Mouse (Mus musculus) limb, embryonic 14.5 days (tissue): ENCODE results near the gene 2810408A11Rik. TPM values are rescaled to one million over a fixed set of nuclear protein-coding genes. Genes with fewer than 3 reads are reported as not detected.

Experiments used
- ATAC-seq: fragments of 200-750 bp; cut with Nextera tagmentation; 2 replicates; pipeline ENCODE4 v1.8.0; 2017; ENCODE audit warnings: low read depth, moderate number of reproducible peaks, moderate TSS enrichment; ENCODE audit not compliant: low FRiP score
- DNase-seq: peaks from one replicate; pipeline ENCODE4 v3.0.0-alpha.2; 2015; ENCODE audit warnings: low spot score
- H3K27ac ChIP-seq: fragments of 300-500 bp; sonication (generic); replicated peaks from 2 replicates; pipeline ENCODE4 v1.5.1; 2014; ENCODE audit warnings: low read depth, mild to moderate bottlenecking, low read length, moderate library complexity, mixed read lengths
- H3K27me3 ChIP-seq: fragments of 300-500 bp; sonication (generic); 2 replicates; pipeline ENCODE4 v1.6.1; 2014; ENCODE audit warnings: low read length, mixed read lengths; ENCODE audit not compliant: control insufficient read depth, insufficient read depth
- H3K36me3 ChIP-seq: fragments of 300-500 bp; sonication (generic); 2 replicates; pipeline ENCODE4 v1.6.1; 2014; ENCODE audit warnings: mild to moderate bottlenecking, low read length, moderate library complexity, mixed read lengths; ENCODE audit not compliant: control insufficient read depth, insufficient read depth
- H3K4me1 ChIP-seq: fragments of 300-500 bp; sonication (generic); 2 replicates; pipeline ENCODE4 v1.6.1; 2014; ENCODE audit warnings: antibody characterized with exemption, low read length, mixed read lengths; ENCODE audit not compliant: control insufficient read depth, insufficient read depth
- H3K4me2 ChIP-seq: fragments of 300-500 bp; sonication (generic); replicated peaks from 2 replicates; pipeline ENCODE4 v1.6.1; 2014; ENCODE audit warnings: low read depth, mild to moderate bottlenecking, low read length, moderate library complexity; ENCODE audit not compliant: severe bottlenecking
- H3K4me3 ChIP-seq: fragments of 300-500 bp; sonication (generic); replicated peaks from 2 replicates; pipeline ENCODE4 v1.5.1; 2014; ENCODE audit warnings: low read length
- H3K9ac ChIP-seq: fragments of 300-500 bp; sonication (generic); 2 replicates; pipeline ENCODE4 v1.6.1; 2014; ENCODE audit warnings: mild to moderate bottlenecking, low read depth, low read length, moderate library complexity; ENCODE audit not compliant: severe bottlenecking
- H3K9me3 ChIP-seq: fragments of 300-500 bp; sonication (generic); 2 replicates; pipeline ENCODE4 v1.6.1; 2016; ENCODE audit warnings: low read length; ENCODE audit not compliant: control insufficient read depth
- POLR2A ChIP-seq: fragments of 200-500 bp; IDR thresholded peaks from 2 replicates; pipeline ENCODE4 v1.8.0; 2012; ENCODE audit warnings: inconsistent platforms, mild to moderate bottlenecking, moderate library complexity, borderline replicate concordance; ENCODE audit not compliant: insufficient read depth, insufficient read length; ENCODE audit errors: extremely low read depth
- WGBS: fragments of 180-500 bp; shearing (Covaris S2); extraction: QIAGEN DNeasy Blood & Tissue Kit; methylation state at CpG from one replicate; pipeline ENCODE4 v1.1.7; 2014; 5-methylcytosine and 5-hydroxymethylcytosine counted together
- polyA plus RNA-seq, 2 experiments: library from polyadenylated mRNA; depleted of rRNA in 1 of 2; stranded (reverse) in 1 of 2; unstranded in 1 of 2; fragments of >200 nt; fragmentation: Nextera tagmentation in 1 of 2; extraction: Ambion mirVana in 1 of 2; gene quantifications; 2 replicates each; pipeline versions ENCODE4 v1.2.1 to v1.2.3; 2012 to 2014

The 2810408A11Rik gene
- polyA plus RNA-seq, 2 experiments = 8.9 TPM

DNA sequence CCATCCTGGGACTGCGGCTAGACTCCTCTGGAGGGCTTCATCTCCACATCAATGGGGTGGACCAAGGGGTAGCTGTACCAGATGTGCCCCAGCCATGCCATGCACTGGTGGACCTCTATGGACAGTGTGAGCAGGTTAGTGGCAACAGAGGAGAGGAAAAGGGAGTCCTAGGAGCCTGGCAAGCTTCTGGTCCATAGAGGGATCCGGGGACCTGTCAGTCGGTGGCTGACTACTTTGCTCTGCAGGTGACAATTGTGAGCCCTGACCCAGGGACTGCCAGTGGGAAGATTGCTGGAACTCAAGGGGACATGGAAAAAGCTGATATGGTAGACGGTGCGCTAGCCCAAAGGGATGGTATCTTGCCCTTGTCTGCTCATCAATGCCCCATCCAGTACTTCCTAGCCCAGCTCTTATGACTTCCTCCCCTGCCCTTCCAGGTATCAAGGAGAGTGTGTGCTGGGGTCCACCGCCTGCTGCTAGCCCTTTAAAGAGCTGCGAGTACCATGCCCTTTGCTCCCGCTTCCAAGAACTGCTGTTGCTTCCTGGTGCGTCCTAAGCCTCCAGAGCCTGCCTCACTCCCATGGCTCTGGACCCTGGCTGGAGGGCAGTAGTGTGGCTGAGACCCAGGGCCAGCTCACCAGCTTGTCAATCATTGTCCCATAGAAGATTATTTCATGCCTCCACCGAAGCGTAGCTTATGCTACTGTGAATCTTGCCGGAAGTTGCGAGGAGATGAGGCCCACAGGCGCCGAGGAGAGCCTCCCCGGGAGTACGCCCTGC, 10.2 kb upstream of the 2810408A11Rik start:
- peaks cover 88% of the 10 kb centered on the region for H3K36me3 ChIP-seq
- no peak overlapping the region for H3K9ac ChIP-seq
- no peaks in the 10 kb centered on the region for H3K27me3 ChIP-seq
- no peak for TF ChIP-seq POLR2A
- DNase-seq (no peak), ATAC-seq (no peak)
- no peak overlapping the region for H3K4me3 ChIP-seq
- H3K27ac ChIP-seq = no peak overlapping the region
- peaks cover 13% of the 10 kb centered on the region for H3K4me1 ChIP-seq
- H3K9me3 ChIP-seq = no peaks in the 10 kb centered on the region
- WGBS = 93% methylated on average over 17 of the region's 17 CpGs
- H3K4me2 ChIP-seq = no peak overlapping the region

DNA sequence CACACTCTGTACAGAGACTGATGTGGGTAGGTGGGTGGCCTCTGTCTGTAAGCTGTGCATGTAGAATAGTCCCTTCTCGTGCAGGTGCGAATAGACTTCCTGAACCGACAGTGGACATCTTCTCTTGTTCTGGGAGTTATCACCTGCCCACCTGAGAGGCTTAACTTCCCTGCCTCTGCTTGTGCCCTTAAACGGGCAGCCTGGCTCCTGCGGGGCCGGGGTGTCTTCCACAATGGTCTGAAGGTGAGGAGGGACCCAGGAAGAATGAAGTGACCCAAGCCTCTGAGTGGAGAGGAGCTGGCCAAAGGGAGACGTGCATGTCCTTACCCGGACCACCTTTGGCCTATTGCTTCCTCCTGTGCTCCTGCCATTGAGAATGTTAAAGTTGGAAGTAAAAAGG, 9.4 kb upstream of the 2810408A11Rik start:
- ATAC-seq (no peak), DNase-seq (no peak)
- Histone ChIP-seq H3K4me3 (no peak overlapping the region), H3K9me3 (no peaks in the 10 kb centered on the region), H3K9ac (no peak overlapping the region), H3K4me1 (peaks cover 9% of the 10 kb centered on the region), H3K27ac (no peak overlapping the region), H3K4me2 (no peak overlapping the region), H3K36me3 (peaks cover 88% of the 10 kb centered on the region), H3K27me3 (no peaks in the 10 kb centered on the region)
- no peak for TF ChIP-seq POLR2A
- 91% methylated on average over 8 of the region's 8 CpGs for WGBS

DNA sequence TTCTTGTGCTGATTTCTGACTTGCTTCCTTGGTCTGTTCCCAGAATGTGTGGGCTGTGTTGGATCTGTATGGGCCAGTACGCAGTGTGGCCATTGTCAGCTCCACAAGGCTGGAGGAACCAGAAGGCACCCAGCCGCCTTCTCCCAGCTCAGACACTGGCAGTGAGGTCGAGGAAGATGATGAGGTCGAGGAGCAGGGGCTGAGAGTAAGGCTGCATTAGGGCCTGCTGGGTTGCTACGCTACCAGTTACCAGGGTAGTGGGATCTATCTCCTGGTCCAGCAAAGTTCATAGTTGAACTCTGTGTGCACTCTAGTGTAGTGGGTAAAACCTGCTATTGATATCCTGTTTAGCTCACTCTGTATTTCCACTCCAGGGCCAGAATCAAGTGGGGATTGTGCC, 8.4 kb upstream of the 2810408A11Rik start:
- Histone ChIP-seq H3K4me1 (peaks cover 3% of the 10 kb centered on the region; the same call in 1 of the 2 replicates), H3K4me2 (no peak overlapping the region), H3K36me3 (peaks cover 92% of the 10 kb centered on the region), H3K27me3 (no peaks in the 10 kb centered on the region), H3K4me3 (no peak overlapping the region), H3K9me3 (no peaks in the 10 kb centered on the region), H3K27ac (no peak overlapping the region), H3K9ac (no peak overlapping the region)
- no peak for ATAC-seq
- no peak for DNase-seq
- no peak for TF ChIP-seq POLR2A
- 84% methylated on average over 5 of the region's 5 CpGs for WGBS

DNA sequence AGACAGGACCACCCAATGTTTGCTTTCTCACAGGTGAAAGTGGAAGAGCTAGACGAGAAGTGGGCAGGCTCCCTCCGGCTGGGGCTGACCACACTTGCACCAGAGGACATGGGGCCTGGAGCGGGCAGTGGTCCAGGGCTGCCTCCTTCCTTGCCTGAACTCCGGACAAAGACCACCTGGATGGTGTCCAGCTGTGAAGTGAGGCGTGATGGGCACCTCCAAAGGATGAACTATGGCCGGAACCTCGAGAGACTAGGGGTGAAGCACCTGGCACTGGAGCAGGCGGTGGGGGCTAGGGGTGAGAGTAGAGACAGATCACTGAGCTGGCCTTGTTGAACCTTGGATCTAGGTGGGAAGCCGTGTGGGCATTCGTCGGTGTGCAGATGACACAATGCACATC, 7.9 kb upstream of the 2810408A11Rik start:
- ATAC-seq (no peak), DNase-seq (no peak)
- Histone ChIP-seq H3K4me3 (no peak overlapping the region), H3K9ac (no peak overlapping the region), H3K27ac (no peak overlapping the region), H3K4me1 (peaks cover 3% of the 10 kb centered on the region; the same call in 1 of the 2 replicates), H3K4me2 (no peak overlapping the region), H3K36me3 (peaks cover 98% of the 10 kb centered on the region), H3K27me3 (no peaks in the 10 kb centered on the region), H3K9me3 (no peaks in the 10 kb centered on the region)
- WGBS = 92% methylated on average over 11 of the region's 11 CpGs
- no peak for TF ChIP-seq POLR2A

DNA sequence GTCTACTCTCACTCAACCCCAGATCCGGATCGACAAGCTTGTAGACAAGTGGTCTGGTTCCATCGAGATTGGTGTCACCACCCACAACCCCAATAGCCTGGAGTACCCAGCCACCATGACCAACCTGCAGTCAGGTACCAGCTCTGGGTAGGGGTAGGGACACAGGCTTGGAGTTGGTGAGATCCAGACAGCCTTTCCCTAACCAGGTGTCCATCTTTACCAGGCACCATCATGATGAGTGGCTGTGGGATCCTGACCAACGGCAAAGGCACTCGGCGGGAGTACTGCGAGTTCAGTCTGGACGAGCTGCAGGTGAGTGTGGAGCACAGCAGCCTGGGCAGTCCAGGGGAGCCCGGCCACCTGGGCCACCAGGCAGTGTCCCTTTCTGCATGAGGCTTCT, 3.5 kb upstream of the 2810408A11Rik start:
- 98% methylated on average over 9 of the region's 9 CpGs for WGBS
- H3K4me3 ChIP-seq = no peak overlapping the region
- DNase-seq = no peak
- no peak for ATAC-seq
- peaks cover 12% of the 10 kb centered on the region for H3K4me1 ChIP-seq
- TF ChIP-seq POLR2A = no peak
- no peaks in the 10 kb centered on the region for H3K9me3 ChIP-seq
- H3K4me2 ChIP-seq = no peak overlapping the region
- no peak overlapping the region for H3K27ac ChIP-seq
- no peaks in the 10 kb centered on the region for H3K27me3 ChIP-seq
- H3K9ac ChIP-seq = no peak overlapping the region
- H3K36me3 ChIP-seq = peaks cover 62% of the 10 kb centered on the region
